Mouse (Mus musculus) right cerebral cortex, postnatal 36 days (tissue): ENCODE data around the gene Ccdc187.

Source experiments
- DNase-seq, 2 experiments: peaks; one replicate each; pipeline ENCODE4 v3.0.0; 2022; ENCODE audit warnings: low spot score in 2 of 2, mixed read lengths in 1 of 2

Gene Ccdc187

GRCm38 (mm10) chr2:26294457-26294856, at the start of gene Ccdc187:
Gene Ccdc187 (minus strand): TSS chr2:26294557.
- no peak for DNase-seq

- no peak for DNase-seq
Measured at GRCm38 (mm10) chr2:26342609-26343490, 48.5 kb upstream of the Ccdc187 start.

- DNase-seq, result peak; percentile 83 to 86
Measured at GRCm38 (mm10) chr2:26342044-26342443, 47.7 kb upstream of the Ccdc187 start.

GRCm38 (mm10) chr2:26341510-26341981, 47.2 kb upstream of the Ccdc187 start:
- DNase-seq, result peak in 1 of 2 experiments; percentile 75

GRCm38 (mm10) chr2:26339204-26339551, 44.8 kb upstream of the Ccdc187 start:
- no peak for DNase-seq

GRCm38 (mm10) chr2:26338302-26339203, 44.2 kb upstream of the Ccdc187 start:
- DNase-seq, result no peak

GRCm38 (mm10) chr2:26330702-26331101, 36.3 kb upstream of the Ccdc187 start:
- no peak for DNase-seq

GRCm38 (mm10) chr2:26330056-26330468, 35.7 kb upstream of the Ccdc187 start:
- DNase-seq, result no peak

- DNase-seq, result peak in 1 of 2 experiments; percentile 59
Measured at GRCm38 (mm10) chr2:26329402-26329801, 35.0 kb upstream of the Ccdc187 start.

- DNase-seq, result no peak
Measured at GRCm38 (mm10) chr2:26327852-26328251, 33.5 kb upstream of the Ccdc187 start.

GRCm38 (mm10) chr2:26325386-26326181, 31.2 kb upstream of the Ccdc187 start:
- DNase-seq, result no peak

GRCm38 (mm10) chr2:26324917-26325316, 30.6 kb upstream of the Ccdc187 start:
- DNase-seq, result no peak

GRCm38 (mm10) chr2:26323589-26324325, 29.4 kb upstream of the Ccdc187 start:
- no peak for DNase-seq

GRCm38 (mm10) chr2:26320245-26321185, 26.2 kb upstream of the Ccdc187 start:
- DNase-seq, result no peak

GRCm38 (mm10) chr2:26319519-26320244, 25.3 kb upstream of the Ccdc187 start:
- DNase-seq, result no peak

- no peak for DNase-seq
Measured at GRCm38 (mm10) chr2:26319109-26319508, 24.8 kb upstream of the Ccdc187 start.

GRCm38 (mm10) chr2:26317991-26318672, 23.8 kb upstream of the Ccdc187 start:
- DNase-seq, result no peak

- no peak for DNase-seq
Measured at GRCm38 (mm10) chr2:26317371-26317770, 23.0 kb upstream of the Ccdc187 start.
